Mouse (Mus musculus) kidney, adult 2 months (tissue): ENCODE results near the gene Gsto1.

Experiments
- CTCF ChIP-seq: fragments of 200-500 bp; conservative IDR thresholded peaks from 2 replicates; pipeline ENCODE4 v1.5.1; 2011; ENCODE audit warnings: low read depth, mild to moderate bottlenecking, control low read depth, low read length, moderate library complexity, mixed read lengths; ENCODE audit not compliant: insufficient read depth, insufficient read length
- POLR2A ChIP-seq: fragments of 200-500 bp; IDR thresholded peaks from one replicate; pipeline ENCODE4 v1.6.1; 2011; ENCODE audit warnings: low read depth, low read length, control low read depth

DNA sequence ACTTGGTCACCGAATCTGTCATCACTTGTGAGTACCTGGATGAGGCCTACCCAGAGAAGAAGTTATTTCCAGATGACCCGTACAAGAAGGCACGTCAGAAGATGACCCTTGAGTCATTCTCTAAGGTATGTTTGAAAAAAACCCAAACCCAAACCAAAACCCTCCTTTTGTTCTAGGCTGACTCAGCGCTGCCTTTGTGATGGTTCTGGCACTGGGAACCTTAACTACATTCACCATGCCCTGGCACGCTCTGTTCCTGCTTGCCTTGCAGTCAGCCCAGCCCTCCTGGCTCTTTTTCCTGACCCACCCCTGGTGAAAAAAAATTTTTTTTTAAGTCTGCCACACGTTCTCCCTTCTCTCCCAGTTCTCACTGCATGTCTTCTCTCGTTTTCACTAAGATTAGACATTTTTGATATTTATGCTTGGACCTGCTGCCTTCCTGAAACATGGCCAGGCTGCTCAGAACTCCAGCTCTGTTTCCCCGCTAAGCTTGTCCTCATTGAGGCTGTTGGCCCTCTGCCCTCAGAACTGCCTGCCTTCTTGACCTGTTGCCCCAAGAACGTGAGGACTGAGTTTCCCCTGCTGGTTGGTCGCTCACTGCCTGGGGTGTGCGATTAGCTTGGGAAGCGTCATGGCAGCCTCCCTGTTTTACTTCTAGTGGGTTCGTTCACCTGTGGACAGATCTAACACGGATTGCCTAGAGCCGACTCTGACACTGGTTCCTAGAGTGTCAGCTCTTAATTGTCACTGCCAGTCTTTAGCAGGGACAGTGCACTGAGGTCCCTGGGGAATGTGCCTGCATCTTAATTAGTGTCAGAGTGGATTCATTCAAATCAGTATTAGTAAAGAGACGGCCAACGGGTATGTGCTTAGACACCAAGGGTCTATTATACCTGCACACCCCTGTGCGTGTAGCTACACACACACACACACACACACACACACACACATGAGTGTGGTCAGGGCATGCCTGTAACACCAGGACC, 3.5 kb downstream of the Gsto1 start:
- TF ChIP-seq CTCF (no peak), POLR2A (no peak)
